Mouse (Mus musculus) hindbrain, postnatal 0 days (tissue): ENCODE results near the gene Carns1. TPM values are rescaled to one million over a fixed set of nuclear protein-coding genes. Genes with fewer than 3 reads are reported as not detected.
A peak's percentile ranks its signal among the peaks of the same experiment; 100 is the strongest.

ENCODE experiments used
- ATAC-seq: fragments of 200-750 bp; cut with Nextera tagmentation; 2 replicates; pipeline ENCODE4 v1.8.0; 2017; ENCODE audit warnings: mild to moderate bottlenecking, moderate TSS enrichment, moderate library complexity
- DNase-seq: peaks from one replicate; pipeline ENCODE4 v3.0.0-alpha.2; 2015; ENCODE audit warnings: low spot score
- H3K27ac ChIP-seq: fragments of 300-500 bp; sonication (generic); 2 replicates; pipeline ENCODE4 v1.5.1; 2014; ENCODE audit warnings: mild to moderate bottlenecking
- H3K27me3 ChIP-seq: fragments of 300-500 bp; sonication (generic); 2 replicates; pipeline ENCODE4 v1.6.1; 2014; ENCODE audit warnings: low read length, mixed read lengths; ENCODE audit not compliant: insufficient read depth
- H3K36me3 ChIP-seq: fragments of 300-500 bp; sonication (generic); 2 replicates; pipeline ENCODE4 v1.6.1; 2014; ENCODE audit warnings: low read length, mixed read lengths; ENCODE audit not compliant: insufficient read depth
- H3K4me1 ChIP-seq: fragments of 300-500 bp; sonication (generic); 2 replicates; pipeline ENCODE4 v1.6.1; 2014; ENCODE audit warnings: antibody characterized with exemption, low read length, mixed read lengths; ENCODE audit not compliant: insufficient read depth
- H3K4me2 ChIP-seq: fragments of 300-500 bp; sonication (generic); 2 replicates; pipeline ENCODE4 v1.6.1; 2014; ENCODE audit warnings: low read depth, mild to moderate bottlenecking, low read length, moderate library complexity, mixed read lengths
- H3K4me3 ChIP-seq: fragments of 300-500 bp; sonication (generic); 2 replicates; pipeline ENCODE4 v1.5.1; 2014; ENCODE audit warnings: low read length
- H3K9ac ChIP-seq: fragments of 300-500 bp; sonication (generic); replicated peaks from 2 replicates; pipeline ENCODE4 v1.6.1; 2014; ENCODE audit warnings: mild to moderate bottlenecking, low read length, moderate library complexity, mixed read lengths
- H3K9me3 ChIP-seq: fragments of 300-500 bp; sonication (generic); 2 replicates; pipeline ENCODE4 v1.6.1; 2016; ENCODE audit warnings: low read length, mixed read lengths
- CTCF ChIP-seq: IDR thresholded peaks from 2 replicates; pipeline ENCODE4 v1.5.1; 2016; ENCODE audit warnings: antibody characterized with exemption, control low read depth, low read depth
- WGBS: fragments of 180-500 bp; shearing (Covaris S2); extraction: QIAGEN DNeasy Blood & Tissue Kit; methylation state at CpG from one replicate; pipeline ENCODE4 v1.1.7; 2014; 5-methylcytosine and 5-hydroxymethylcytosine counted together
- polyA plus RNA-seq: library from polyadenylated mRNA; unstranded; fragments of >200 nt; fragmentation: Nextera tagmentation; extraction: Ambion mirVana; gene quantifications from 2 replicates; pipeline ENCODE4 v1.2.1, GENCODE M21; 2015
- total RNA-seq: library from RNA; depleted of rRNA; stranded (reverse); fragments of >200 nt; gene quantifications from 2 replicates; pipeline ENCODE4 v1.2.3, GENCODE M21; 2014

The Carns1 gene
- total and polyA plus RNA-seq, 2 experiments from 2014 or later = 7.5 to 8.3 TPM

GRCm38 (mm10) chr19:4134354-4134753 lies 40.9 kb downstream of the Carns1 start:
- no peak for ATAC-seq
- peaks cover 26% of the 10 kb centered on the region for H3K36me3 ChIP-seq
- WGBS = 90% methylated on average over 4 of the region's 4 CpGs

GRCm38 (mm10) chr19:4131768-4132167 lies 43.5 kb downstream of the Carns1 start:
- H3K36me3 ChIP-seq = peaks cover 34% of the 10 kb centered on the region
- no peak for ATAC-seq
- WGBS = 82% methylated on average over 2 of the region's 2 CpGs

More at GRCm38 (mm10) chr19:4134354-4134753, 40.9 kb downstream of the Carns1 start:
- TF ChIP-seq CTCF = no peak
- Histone ChIP-seq H3K27ac (no peak overlapping the region), H3K9me3 (no peaks in the 10 kb centered on the region), H3K27me3 (no peaks in the 10 kb centered on the region), H3K4me2 (no peak overlapping the region), H3K9ac (no peak overlapping the region), H3K4me3 (no peak overlapping the region), H3K4me1 (no peaks in the 10 kb centered on the region)
- DNase-seq = no peak

GRCm38 (mm10) chr19:4131075-4131474 lies 44.2 kb downstream of the Carns1 start:
- H3K27ac ChIP-seq = no peak overlapping the region
- H3K4me1 ChIP-seq = peaks cover 7% of the 10 kb centered on the region; the same call in 1 of the 2 replicates
- ATAC-seq (no peak), DNase-seq (no peak)
- H3K4me3 ChIP-seq = no peak overlapping the region
- H3K4me2 ChIP-seq = no peak overlapping the region
- no peaks in the 10 kb centered on the region for H3K9me3 ChIP-seq
- H3K27me3 ChIP-seq = no peaks in the 10 kb centered on the region
- peaks cover 34% of the 10 kb centered on the region for H3K36me3 ChIP-seq
- 89% methylated on average over 5 of the region's 5 CpGs for WGBS
- no peak overlapping the region for H3K9ac ChIP-seq
- TF ChIP-seq CTCF = no peak

More at GRCm38 (mm10) chr19:4131768-4132167, 43.5 kb downstream of the Carns1 start:
- no peak overlapping the region for H3K4me3 ChIP-seq
- H3K9ac ChIP-seq = no peak overlapping the region
- DNase-seq = no peak
- H3K4me2 ChIP-seq = no peak overlapping the region
- no peak; the same call in 1 of the 2 replicates for TF ChIP-seq CTCF
- H3K4me1 ChIP-seq = peaks cover 4% of the 10 kb centered on the region; the same call in 1 of the 2 replicates
- H3K9me3 ChIP-seq = no peaks in the 10 kb centered on the region
- H3K27ac ChIP-seq = no peak overlapping the region
- H3K27me3 ChIP-seq = no peaks in the 10 kb centered on the region

- Histone ChIP-seq H3K36me3 (peaks cover 34% of the 10 kb centered on the region), H3K27me3 (no peaks in the 10 kb centered on the region), H3K27ac (no peak overlapping the region), H3K9me3 (no peaks in the 10 kb centered on the region), H3K4me2 (no peak overlapping the region), H3K4me3 (no peak overlapping the region), H3K9ac (no peak overlapping the region), H3K4me1 (peaks cover 7% of the 10 kb centered on the region; the same call in 1 of the 2 replicates)
- DNase-seq (no peak), ATAC-seq (no peak)
- TF ChIP-seq CTCF = no peak
- 86% methylated on average over 4 of the region's 4 CpGs for WGBS
Measured at GRCm38 (mm10) chr19:4130106-4130505, 45.2 kb downstream of the Carns1 start.

- no peaks in the 10 kb centered on the region for H3K27me3 ChIP-seq
- H3K4me1 ChIP-seq = peaks cover 7% of the 10 kb centered on the region; the same call in 1 of the 2 replicates
- WGBS = 90% methylated on average over 7 of the region's 7 CpGs
- H3K36me3 ChIP-seq = peaks cover 34% of the 10 kb centered on the region
- H3K4me2 ChIP-seq = no peak overlapping the region
- no peak overlapping the region for H3K9ac ChIP-seq
- ATAC-seq (no peak), DNase-seq (no peak)
- TF ChIP-seq CTCF = no peak
- H3K4me3 ChIP-seq = no peak overlapping the region
- no peak overlapping the region for H3K27ac ChIP-seq
- no peaks in the 10 kb centered on the region for H3K9me3 ChIP-seq
Measured at GRCm38 (mm10) chr19:4129462-4129861, 45.8 kb downstream of the Carns1 start.

- peaks cover 7% of the 10 kb centered on the region; the same call in 1 of the 2 replicates for H3K4me1 ChIP-seq
- TF ChIP-seq CTCF = no peak
- H3K36me3 ChIP-seq = peaks cover 23% of the 10 kb centered on the region
- 56% methylated on average over 7 of the region's 7 CpGs for WGBS
- H3K27ac ChIP-seq = peak overlapping the region; percentile 86; the same call in 1 of the 2 replicates
- no peaks in the 10 kb centered on the region for H3K27me3 ChIP-seq
- H3K9ac ChIP-seq = peak overlapping the region; percentile 92
- H3K4me3 ChIP-seq = peak overlapping the region; percentile 84
- H3K4me2 ChIP-seq = peak overlapping the region; percentile 70
- ATAC-seq (no peak), DNase-seq (no peak)
- H3K9me3 ChIP-seq = no peaks in the 10 kb centered on the region
Measured at GRCm38 (mm10) chr19:4126759-4127495, 48.4 kb downstream of the Carns1 start.
